Mouse (Mus musculus) embryonic facial prominence, embryonic 13.5 days (tissue): ENCODE measurements around the gene Taf3. TPM values are rescaled to one million over a fixed set of nuclear protein-coding genes. Genes with fewer than 3 reads are reported as not detected.

Experiments
- ATAC-seq: fragments of 200-750 bp; cut with Nextera tagmentation; 2 replicates; pipeline ENCODE4 v1.8.0; 2017; ENCODE audit warnings: low read depth; ENCODE audit not compliant: insufficient number of reproducible peaks, insufficient read depth, low FRiP score, low TSS enrichment
- H3K27ac ChIP-seq: fragments of 300-500 bp; sonication (generic); 2 replicates; pipeline ENCODE4 v1.5.1; 2015; ENCODE audit warnings: moderate library complexity, mild to moderate bottlenecking, inconsistent platforms
- H3K27me3 ChIP-seq: fragments of 300-500 bp; sonication (generic); 2 replicates; pipeline ENCODE4 v1.6.1; 2015; ENCODE audit warnings: mild to moderate bottlenecking, inconsistent platforms
- H3K36me3 ChIP-seq: fragments of 300-500 bp; sonication (generic); 2 replicates; pipeline ENCODE4 v1.6.1; 2015; ENCODE audit warnings: mild to moderate bottlenecking, inconsistent platforms
- H3K4me1 ChIP-seq: fragments of 300-500 bp; sonication (generic); 2 replicates; pipeline ENCODE4 v1.6.1; 2015; ENCODE audit warnings: inconsistent platforms
- H3K4me2 ChIP-seq: fragments of 300-500 bp; sonication (generic); 2 replicates; pipeline ENCODE4 v1.6.1; 2015; ENCODE audit warnings: moderate library complexity, mild to moderate bottlenecking, inconsistent platforms
- H3K4me3 ChIP-seq: fragments of 300-500 bp; sonication (generic); 2 replicates; pipeline ENCODE4 v1.5.1; 2015; ENCODE audit warnings: mild to moderate bottlenecking, inconsistent platforms
- H3K9ac ChIP-seq: fragments of 300-500 bp; sonication (generic); 2 replicates; pipeline ENCODE4 v1.6.1; 2015; ENCODE audit warnings: mild to moderate bottlenecking, inconsistent platforms
- H3K9me3 ChIP-seq: fragments of 300-500 bp; sonication (generic); 2 replicates; pipeline ENCODE4 v1.6.1; 2016; ENCODE audit warnings: inconsistent platforms
- WGBS: fragments of 180-500 bp; shearing (Covaris S2); methylation state at CpG from one replicate; pipeline ENCODE4 v1.1.7; 2015; ENCODE audit warnings: mixed read lengths; 5-methylcytosine and 5-hydroxymethylcytosine counted together
- polyA plus RNA-seq: library from polyadenylated mRNA; unstranded; fragments of >200 nt; fragmentation: Nextera tagmentation; extraction: Ambion mirVana; gene quantifications from 2 replicates; pipeline ENCODE4 v1.2.1, GENCODE M21; 2015

Taf3 gene
- polyA plus RNA-seq, 1 experiment from 2014 or later: 16.3 TPM

DNA sequence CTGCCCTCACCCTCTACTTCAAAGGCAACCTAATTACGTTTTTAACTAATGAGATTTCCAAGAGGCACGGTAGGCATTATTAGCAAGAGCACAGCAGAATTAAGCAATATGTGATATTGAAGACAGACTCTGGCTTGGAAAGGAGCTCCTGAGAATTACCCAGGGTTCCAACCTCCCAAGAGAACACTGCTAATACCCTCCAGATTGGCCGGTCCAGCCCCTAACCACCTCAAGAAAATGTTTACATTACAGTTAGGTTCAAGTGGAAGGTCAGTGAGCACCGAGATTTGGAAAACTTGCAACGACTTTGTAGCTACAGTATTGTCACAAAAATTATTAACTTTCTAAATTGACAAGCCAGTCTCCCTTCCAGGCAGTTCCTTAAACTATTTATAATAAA is 66.0 kb downstream of the Taf3 start:
- H3K4me2 ChIP-seq: no peak overlapping the region
- ATAC-seq: no peak
- no peak overlapping the region for H3K9ac ChIP-seq
- H3K27ac ChIP-seq: no peak overlapping the region
- H3K9me3 ChIP-seq: no peaks in the 10 kb centered on the region
- H3K27me3 ChIP-seq: no peaks in the 10 kb centered on the region
- H3K36me3 ChIP-seq: no peaks in the 10 kb centered on the region
- H3K4me1 ChIP-seq: peaks cover 18% of the 10 kb centered on the region
- WGBS: 10% methylated on average over 5 of the region's 5 CpGs
- H3K4me3 ChIP-seq: no peak overlapping the region

DNA sequence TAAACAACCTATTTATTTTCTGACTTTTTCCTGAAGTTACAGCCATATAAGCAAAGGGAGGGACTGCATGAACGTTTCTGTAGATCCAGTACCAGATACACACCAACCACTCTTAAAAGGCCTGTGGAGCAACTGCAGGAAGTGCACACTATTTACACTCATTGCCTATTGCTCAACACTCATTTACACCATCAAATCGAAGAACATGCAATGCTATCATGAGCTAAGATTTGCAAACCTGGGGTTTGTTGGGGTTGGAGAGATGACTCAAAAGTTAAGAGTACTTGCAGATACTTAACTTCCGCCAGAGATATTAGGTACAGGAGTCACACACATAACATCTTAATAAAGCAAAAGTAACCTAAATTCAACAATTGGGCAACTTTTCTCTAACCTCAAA is 76.5 kb downstream of the Taf3 start:
- Histone ChIP-seq H3K9me3 (no peaks in the 10 kb centered on the region), H3K27me3 (no peaks in the 10 kb centered on the region), H3K27ac (no peak overlapping the region), H3K4me1 (no peaks in the 10 kb centered on the region), H3K4me3 (no peak overlapping the region), H3K36me3 (no peaks in the 10 kb centered on the region), H3K4me2 (no peak overlapping the region), H3K9ac (no peak overlapping the region)
- 72% methylated on average over 3 of the region's 3 CpGs for WGBS
- ATAC-seq: no peak

DNA sequence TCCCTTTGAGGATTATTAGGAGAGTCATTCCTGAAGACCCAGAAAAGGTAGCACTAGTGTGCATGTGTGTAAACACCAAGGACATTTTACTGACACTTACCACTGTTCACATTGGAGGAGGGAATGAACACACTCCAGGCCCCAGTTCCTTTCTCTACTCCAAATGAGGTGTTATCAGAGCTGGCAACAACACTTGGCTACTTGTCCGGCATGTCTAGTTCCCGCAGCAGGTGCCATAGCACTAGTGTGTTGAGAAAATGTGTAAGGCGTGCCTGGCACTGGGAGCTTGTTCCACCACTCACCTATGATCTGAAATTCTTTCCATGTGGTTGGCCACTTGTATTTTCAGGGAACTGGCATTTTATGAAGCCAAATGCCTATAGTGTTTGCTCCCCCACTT is 77.8 kb downstream of the Taf3 start:
- Histone ChIP-seq H3K4me1 (no peaks in the 10 kb centered on the region), H3K4me3 (no peak overlapping the region), H3K9ac (no peak overlapping the region), H3K36me3 (no peaks in the 10 kb centered on the region), H3K4me2 (no peak overlapping the region), H3K27ac (no peak overlapping the region), H3K27me3 (no peaks in the 10 kb centered on the region), H3K9me3 (no peaks in the 10 kb centered on the region)
- WGBS: 93% methylated on average over 3 of the region's 3 CpGs
- ATAC-seq: no peak

DNA sequence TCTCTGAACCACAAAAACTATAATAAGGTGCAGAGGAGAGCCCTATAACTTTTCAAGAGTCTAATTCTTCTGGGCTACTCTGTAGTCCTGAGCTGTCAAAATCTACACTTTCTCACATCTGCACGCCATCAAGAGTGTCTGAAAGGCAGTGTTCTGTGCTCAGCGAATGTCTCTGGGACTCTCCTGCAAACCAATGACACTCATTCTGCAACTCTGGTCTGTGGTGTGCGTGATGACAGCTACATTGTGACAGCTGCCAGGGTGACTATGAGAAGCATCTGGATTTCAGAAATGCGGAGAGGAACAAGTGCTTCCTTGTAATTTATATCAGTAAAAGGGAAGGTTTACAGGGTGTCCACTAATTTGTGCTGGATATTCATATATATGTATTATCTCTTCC is 78.2 kb downstream of the Taf3 start:
- Histone ChIP-seq H3K4me1 (no peaks in the 10 kb centered on the region), H3K36me3 (no peaks in the 10 kb centered on the region), H3K4me2 (no peak overlapping the region), H3K9ac (no peak overlapping the region), H3K27ac (no peak overlapping the region), H3K9me3 (no peaks in the 10 kb centered on the region), H3K4me3 (no peak overlapping the region), H3K27me3 (no peaks in the 10 kb centered on the region)
- 53% methylated on average over 4 of the region's 4 CpGs for WGBS
- ATAC-seq: no peak

DNA sequence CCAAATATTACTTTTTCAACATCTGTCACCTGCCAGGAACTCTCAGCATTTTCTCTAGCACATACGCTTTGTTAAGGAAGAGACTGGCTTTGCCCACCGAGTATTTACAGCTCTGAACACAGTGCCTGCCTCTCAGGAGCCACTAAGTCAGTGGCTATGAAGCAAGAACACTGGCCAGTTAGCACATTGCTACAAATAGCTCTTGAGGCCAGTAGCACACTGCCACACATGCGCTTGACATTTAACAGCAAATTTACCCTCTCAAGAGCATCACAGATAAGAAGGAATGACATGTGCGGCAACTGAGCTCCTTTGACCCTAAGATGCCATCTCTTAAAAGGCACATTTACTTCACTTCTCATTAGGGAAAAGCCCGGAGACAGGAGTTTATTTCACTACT is 78.7 kb downstream of the Taf3 start:
- H3K4me1 ChIP-seq: no peaks in the 10 kb centered on the region
- no peak overlapping the region for H3K4me3 ChIP-seq
- H3K27ac ChIP-seq: no peak overlapping the region
- H3K9me3 ChIP-seq: no peaks in the 10 kb centered on the region
- ATAC-seq: no peak
- 69% methylated on average over 5 of the region's 5 CpGs for WGBS
- no peaks in the 10 kb centered on the region for H3K27me3 ChIP-seq
- H3K9ac ChIP-seq: no peak overlapping the region
- H3K4me2 ChIP-seq: no peak overlapping the region
- H3K36me3 ChIP-seq: no peaks in the 10 kb centered on the region

DNA sequence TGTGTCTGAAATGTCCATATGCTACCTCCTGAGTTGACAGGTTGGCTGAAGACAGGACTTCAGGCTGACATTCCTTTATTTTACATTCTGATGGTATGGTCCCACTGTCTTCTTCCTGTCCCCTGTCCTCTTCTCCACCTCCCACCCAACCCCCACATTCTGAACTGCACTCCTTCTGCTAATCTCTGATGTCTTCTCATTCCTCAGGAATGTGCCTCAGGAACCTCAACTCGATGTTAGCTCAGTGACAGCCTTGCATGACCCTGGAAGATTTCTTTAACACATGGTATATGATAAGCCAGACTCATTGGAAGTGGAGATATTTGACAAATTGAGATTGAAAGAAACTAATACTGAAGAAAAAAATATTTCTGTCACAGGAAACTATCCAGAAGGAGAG is 81.8 kb downstream of the Taf3 start:
- no peak overlapping the region for H3K4me2 ChIP-seq
- H3K27me3 ChIP-seq: no peaks in the 10 kb centered on the region
- ATAC-seq: no peak
- 0 out of 2 replicates have a peak, but pooled peaks cover 3% of the 10 kb centered on the region for H3K4me1 ChIP-seq
- 48% methylated on average over 1 of the region's 1 CpGs for WGBS
- no peaks in the 10 kb centered on the region for H3K9me3 ChIP-seq
- H3K4me3 ChIP-seq: no peak overlapping the region
- no peaks in the 10 kb centered on the region for H3K36me3 ChIP-seq
- H3K27ac ChIP-seq: no peak overlapping the region
- no peak overlapping the region for H3K9ac ChIP-seq

DNA sequence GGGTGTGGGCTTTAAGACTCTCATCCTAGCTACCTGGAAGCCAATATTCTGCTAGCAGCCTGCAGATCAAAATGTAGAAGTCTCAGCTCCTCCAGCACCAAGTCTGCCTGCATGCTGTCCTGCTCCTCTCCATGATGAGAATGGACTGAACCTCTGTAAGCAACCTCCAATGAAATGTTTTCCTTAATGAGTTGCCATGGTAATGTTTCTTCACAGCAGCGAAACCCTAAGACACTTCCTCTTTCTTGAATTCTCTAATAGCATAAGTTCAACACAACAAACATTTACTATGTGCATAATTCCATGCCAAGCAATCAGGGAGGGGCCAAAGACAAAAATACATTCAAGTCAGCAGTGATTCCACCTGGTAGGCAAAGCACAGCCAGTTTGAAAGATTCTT is 82.8 kb downstream of the Taf3 start:
- Histone ChIP-seq H3K27me3 (no peaks in the 10 kb centered on the region), H3K27ac (no peak overlapping the region), H3K4me3 (no peak overlapping the region), H3K9ac (no peak overlapping the region), H3K4me2 (no peak overlapping the region), H3K4me1 (0 out of 2 replicates have a peak, but pooled peaks cover 7% of the 10 kb centered on the region), H3K36me3 (no peaks in the 10 kb centered on the region), H3K9me3 (no peaks in the 10 kb centered on the region)
- ATAC-seq: no peak
- 82% methylated on average over 1 of the region's 1 CpGs for WGBS

DNA sequence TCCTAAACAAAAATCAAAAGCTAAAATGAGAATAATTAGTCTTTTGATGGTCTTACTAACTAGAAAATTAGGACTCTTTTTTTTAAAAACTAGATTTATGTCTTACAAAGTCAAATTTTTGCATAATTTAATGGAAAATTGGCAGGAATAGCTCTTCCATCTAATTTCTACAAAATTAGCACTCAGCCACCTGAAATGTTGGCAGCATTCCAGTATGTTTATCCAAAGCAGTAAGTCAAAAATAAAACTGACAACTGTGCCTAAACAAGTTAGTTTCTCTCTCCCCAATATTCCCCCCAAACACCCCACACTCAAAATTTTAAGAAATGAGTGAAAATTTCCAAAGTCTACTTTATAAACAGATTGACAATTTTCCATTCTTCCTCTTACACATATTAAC is 85.5 kb downstream of the Taf3 start:
- no peaks in the 10 kb centered on the region for H3K9me3 ChIP-seq
- H3K9ac ChIP-seq: no peak overlapping the region
- no peak overlapping the region for H3K27ac ChIP-seq
- no peak for ATAC-seq
- H3K4me3 ChIP-seq: no peak overlapping the region
- H3K36me3 ChIP-seq: no peaks in the 10 kb centered on the region
- no peak overlapping the region for H3K4me2 ChIP-seq
- 0 out of 2 replicates have a peak, but pooled peaks cover 7% of the 10 kb centered on the region for H3K4me1 ChIP-seq
- no peaks in the 10 kb centered on the region for H3K27me3 ChIP-seq

DNA sequence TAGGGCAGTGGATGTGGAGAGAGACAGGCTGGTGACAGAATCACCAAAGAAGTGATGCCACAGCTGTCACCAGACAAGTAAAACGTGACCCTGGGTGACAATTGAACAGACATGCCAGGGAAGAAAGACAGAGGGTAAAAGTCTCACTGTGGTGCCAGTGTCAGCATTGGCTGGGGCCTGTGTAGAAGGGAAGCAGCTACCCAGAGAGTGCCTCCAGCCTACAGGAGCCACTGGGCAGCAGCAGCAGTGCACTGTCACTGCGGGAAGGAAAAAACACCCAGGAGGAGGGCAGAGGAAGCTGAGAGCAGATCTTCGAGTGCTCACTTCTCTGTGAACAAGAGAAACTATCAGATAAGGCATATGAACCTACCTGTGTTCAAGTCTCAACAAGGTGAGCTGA is 86.7 kb downstream of the Taf3 start:
- Histone ChIP-seq H3K36me3 (no peaks in the 10 kb centered on the region), H3K9ac (no peak overlapping the region)
- WGBS: 58% methylated on average over 3 of the region's 3 CpGs

DNA sequence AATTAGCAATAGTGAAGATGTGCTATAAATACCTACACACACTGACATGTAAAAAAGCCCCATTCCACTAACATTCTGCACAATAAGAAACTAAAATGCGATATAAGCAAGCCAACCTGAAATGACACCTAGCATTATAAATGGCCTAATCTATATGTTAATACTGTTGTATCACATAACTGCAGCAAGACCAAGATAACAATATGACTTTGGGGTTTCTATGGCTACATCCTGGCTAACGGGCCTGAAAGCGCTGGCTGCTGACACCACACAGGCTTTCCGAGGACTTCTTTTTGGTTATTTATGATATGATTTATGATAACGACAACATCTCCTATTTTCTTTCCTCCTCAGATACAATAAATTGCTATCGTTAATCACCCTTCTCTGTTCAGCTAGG is 90.4 kb downstream of the Taf3 start:
- Histone ChIP-seq H3K36me3 (no peaks in the 10 kb centered on the region), H3K9ac (no peak overlapping the region), H3K27ac (no peak overlapping the region), H3K27me3 (no peaks in the 10 kb centered on the region), H3K4me3 (no peak overlapping the region), H3K9me3 (no peaks in the 10 kb centered on the region), H3K4me2 (no peak overlapping the region), H3K4me1 (peaks cover 23% of the 10 kb centered on the region)
- ATAC-seq: no peak
- 88% methylated on average over 6 of the region's 6 CpGs for WGBS

More for the DNA sequence above, 86.7 kb downstream of the Taf3 start:
- Histone ChIP-seq H3K4me2 (no peak overlapping the region), H3K27me3 (no peaks in the 10 kb centered on the region), H3K4me3 (no peak overlapping the region), H3K27ac (no peak overlapping the region), H3K4me1 (peaks cover 14% of the 10 kb centered on the region; the same call in 1 of the 2 replicates), H3K9me3 (no peaks in the 10 kb centered on the region)
- no peak for ATAC-seq

DNA sequence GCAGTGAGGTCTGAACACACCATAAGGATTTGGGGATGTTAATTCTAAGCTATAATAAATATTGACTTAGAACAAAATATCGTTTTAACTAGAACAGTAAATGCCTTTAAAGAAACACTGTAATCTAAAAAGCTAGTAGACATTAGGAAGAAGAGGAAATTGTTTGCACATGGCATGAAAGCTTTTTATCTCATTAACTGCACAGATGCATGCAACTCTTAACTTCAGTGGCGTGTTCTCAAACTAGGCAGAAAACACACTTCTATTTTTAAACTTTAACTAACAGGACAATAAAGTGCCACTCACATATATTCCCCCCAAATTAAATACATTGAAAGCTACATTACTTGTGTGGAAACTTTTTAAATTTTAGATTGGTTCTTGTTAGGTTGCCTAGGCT is 91.8 kb downstream of the Taf3 start:
- Histone ChIP-seq H3K9ac (no peak overlapping the region), H3K4me1 (peaks cover 19% of the 10 kb centered on the region), H3K27ac (peak overlapping the region; percentile 40; the same call in 1 of the 2 replicates), H3K36me3 (peaks cover 14% of the 10 kb centered on the region), H3K4me3 (no peak overlapping the region), H3K9me3 (no peaks in the 10 kb centered on the region), H3K4me2 (peak overlapping the region; percentile 23; the same call in 1 of the 2 replicates), H3K27me3 (no peaks in the 10 kb centered on the region)
- ATAC-seq: no peak
- 24% methylated on average over 2 of the region's 2 CpGs for WGBS

DNA sequence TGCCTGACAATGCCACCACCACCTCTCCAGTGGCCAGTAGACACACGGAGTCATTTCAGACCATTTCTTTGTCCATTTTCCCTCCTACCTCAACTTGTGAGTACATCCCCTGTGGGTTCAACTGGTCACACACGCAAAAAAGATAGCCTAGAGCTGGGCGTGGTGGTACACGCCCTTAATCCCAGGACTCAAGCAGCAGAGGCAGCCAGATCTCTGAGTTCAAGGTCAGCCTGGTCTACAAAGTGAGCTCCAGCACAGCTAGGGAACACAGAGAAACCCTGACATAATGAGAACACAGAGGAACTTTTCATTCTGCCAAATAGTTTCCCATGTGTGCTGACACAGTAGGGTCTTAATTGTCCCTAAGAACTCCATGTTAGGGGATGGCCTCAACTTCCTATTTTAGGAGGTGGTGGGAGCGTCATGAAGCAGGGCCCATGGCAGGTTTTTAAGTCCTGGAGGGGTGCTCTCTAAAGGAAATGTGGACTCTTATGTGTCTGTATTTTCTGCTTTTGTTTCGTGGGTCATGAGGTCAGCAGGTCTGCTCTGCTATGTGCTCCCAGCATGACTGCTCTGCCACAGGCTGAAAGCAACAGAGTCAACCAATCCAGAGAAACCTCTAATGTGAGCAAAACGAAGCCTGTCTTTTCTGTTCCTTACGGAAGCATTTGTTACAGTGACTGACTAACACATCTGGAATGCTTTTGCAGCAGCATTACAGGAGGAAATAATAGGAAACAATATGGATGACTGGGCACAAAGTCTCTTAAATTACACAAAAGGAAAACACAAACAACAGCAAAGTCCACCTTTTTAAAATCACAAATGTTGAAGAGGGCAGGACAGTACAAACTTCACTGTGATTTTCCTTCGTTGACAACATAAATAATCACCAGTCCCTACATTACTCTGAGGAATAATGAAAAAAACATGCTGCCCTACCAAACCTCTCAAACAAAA is 92.5 kb downstream of the Taf3 start:
- WGBS: 42% methylated on average over 9 of the region's 9 CpGs
- Histone ChIP-seq H3K4me3 (no peak overlapping the region), H3K9ac (no peak overlapping the region), H3K4me1 (peaks cover 16% of the 10 kb centered on the region), H3K4me2 (peak overlapping the region; percentile 23; the same call in 1 of the 2 replicates), H3K9me3 (no peaks in the 10 kb centered on the region), H3K27ac (peak overlapping the region; percentile 40; the same call in 1 of the 2 replicates), H3K36me3 (peaks cover 14% of the 10 kb centered on the region), H3K27me3 (no peaks in the 10 kb centered on the region)
- ATAC-seq: 0 out of 2 replicates have a peak, but pooled peaks have one; percentile 37
